ENCODE assay signal across 8 mouse cellular contexts in genomic region chr16:16213079-16213760, GRCm38 (mm10). TPM values are rescaled to one million over a fixed set of nuclear protein-coding genes. Genes with fewer than 3 reads are reported as not detected.
DNase-seq lines count a peak whose midpoint lies in the region; ATAC-seq and TF ChIP-seq lines count a peak whose summit lies in the region.

Gene Pkp2 (plus strand): TSS chr16:16213318.

- under 1% methylated on average over 59 of the region's 59 CpGs for WGBS in intestine, postnatal 0 days
- WGBS in limb, embryonic 13.5 days = under 1% methylated on average over 59 of the region's 59 CpGs
- WGBS in midbrain, embryonic 14.5 days = under 1% methylated on average over 59 of the region's 59 CpGs
- under 1% methylated on average over 58 of the region's 59 CpGs for WGBS in stomach, embryonic 15.5 days

- H3K9ac ChIP-seq in intestine, postnatal 0 days (ENCODE audit: low read depth, low read length) = peak within 1 kb of the TSS; percentile 68
- H3K9ac ChIP-seq in limb, embryonic 13.5 days = peak within 1 kb of the TSS; percentile 56
- peak within 1 kb of the TSS; percentile 62 for H3K9ac ChIP-seq in midbrain, embryonic 14.5 days (replicated peaks; ENCODE audit: low read length)
- peak within 1 kb of the TSS; percentile 55; the same call in 1 of the 2 replicates for H3K9ac ChIP-seq in stomach, embryonic 15.5 days

- peak; percentile 93 for ATAC-seq in intestine, postnatal 0 days
- peak; percentile 88 for ATAC-seq in limb, embryonic 13.5 days (ENCODE audit: low FRiP score, low read depth)
- peak; percentile 90 for ATAC-seq in midbrain, embryonic 14.5 days (ENCODE audit: low FRiP score, low TSS enrichment)
- peak; percentile 96 for ATAC-seq in stomach, embryonic 15.5 days (ENCODE audit: insufficient read depth, low FRiP score, low read depth)

- H3K36me3 ChIP-seq in intestine, postnatal 0 days (ENCODE audit: control insufficient read depth, insufficient read depth) = no peaks in the 10 kb centered on the region
- no peaks in the 10 kb centered on the region for H3K36me3 ChIP-seq in limb, embryonic 13.5 days
- no peaks in the 10 kb centered on the region for H3K36me3 ChIP-seq in midbrain, embryonic 14.5 days (ENCODE audit: control insufficient read depth, insufficient read depth, low read length)
- no peaks in the 10 kb centered on the region for H3K36me3 ChIP-seq in stomach, embryonic 15.5 days

- peak within 1 kb of the TSS; percentile 84 for H3K4me3 ChIP-seq in intestine, postnatal 0 days (ENCODE audit: low read depth, low read length)
- H3K4me3 ChIP-seq in limb, embryonic 13.5 days = peak within 1 kb of the TSS; percentile 63
- H3K4me3 ChIP-seq in midbrain, embryonic 14.5 days (replicated peaks; ENCODE audit: low read depth, low read length) = peak within 1 kb of the TSS; percentile 68
- peak within 1 kb of the TSS; percentile 63 for H3K4me3 ChIP-seq in stomach, embryonic 15.5 days (replicated peaks)

- no peak for TF ChIP-seq CTCF in intestine, postnatal 0 days (IDR thresholded peaks at IDR 0.05; ENCODE audit: low read depth)

- H3K27me3 ChIP-seq in intestine, postnatal 0 days (replicated peaks; ENCODE audit: control insufficient read depth, insufficient read depth, low read length) = no peaks in the 10 kb centered on the region
- peaks cover 47% of the 10 kb centered on the region for H3K27me3 ChIP-seq in limb, embryonic 13.5 days
- H3K27me3 ChIP-seq in midbrain, embryonic 14.5 days (ENCODE audit: control insufficient read depth, insufficient read depth, low read length) = peaks cover 30% of the 10 kb centered on the region
- H3K27me3 ChIP-seq in stomach, embryonic 15.5 days (replicated peaks) = 0 out of 2 replicates have a peak, but pooled peaks cover 10% of the 10 kb centered on the region

- no peaks in the 10 kb centered on the region for H3K4me1 ChIP-seq in intestine, postnatal 0 days (replicated peaks; ENCODE audit: control insufficient read depth, insufficient read depth, low read length)
- peaks cover 22% of the 10 kb centered on the region for H3K4me1 ChIP-seq in limb, embryonic 13.5 days
- H3K4me1 ChIP-seq in midbrain, embryonic 14.5 days (ENCODE audit: control insufficient read depth, insufficient read depth, low read length) = 0 out of 2 replicates have a peak, but pooled peaks cover 7% of the 10 kb centered on the region
- H3K4me1 ChIP-seq in stomach, embryonic 15.5 days = peaks cover 4% of the 10 kb centered on the region

- DNase-seq in 3134 (ENCODE audit: extremely low read depth, insufficient read length, low spot score) (peak; percentile 89), adipocyte (ENCODE audit: low spot score) (peak; percentile 15)
- DNase-seq in embryo, embryonic 10.5 days (ENCODE audit: low spot score) = peak; percentile 90
- peak; percentile 96 for DNase-seq in heart, adult 11 months
- DNase-seq in midbrain, embryonic 14.5 days = peak; percentile 82

- no peaks in the 10 kb centered on the region for H3K9me3 ChIP-seq in intestine, postnatal 0 days (ENCODE audit: control insufficient read depth)
- H3K9me3 ChIP-seq in limb, embryonic 13.5 days = no peaks in the 10 kb centered on the region
- no peaks in the 10 kb centered on the region for H3K9me3 ChIP-seq in midbrain, embryonic 14.5 days (ENCODE audit: control insufficient read depth, low read length)
- no peaks in the 10 kb centered on the region for H3K9me3 ChIP-seq in stomach, embryonic 15.5 days

- peak within 1 kb of the TSS; percentile 91 for H3K27ac ChIP-seq in intestine, postnatal 0 days (ENCODE audit: low read depth, low read length)
- H3K27ac ChIP-seq in limb, embryonic 13.5 days = no peak within 1 kb of the TSS
- H3K27ac ChIP-seq in midbrain, embryonic 14.5 days (replicated peaks; ENCODE audit: low read depth, low read length) = no peak within 1 kb of the TSS
- peak within 1 kb of the TSS; percentile 54 for H3K27ac ChIP-seq in stomach, embryonic 15.5 days

- H3K4me2 ChIP-seq in intestine, postnatal 0 days (replicated peaks; ENCODE audit: low read depth) = peak within 1 kb of the TSS; percentile 94
- H3K4me2 ChIP-seq in limb, embryonic 13.5 days (replicated peaks) = peak within 1 kb of the TSS; percentile 100
- H3K4me2 ChIP-seq in midbrain, embryonic 14.5 days (ENCODE audit: low read length) = peak within 1 kb of the TSS; percentile 100
- H3K4me2 ChIP-seq in stomach, embryonic 15.5 days = peak within 1 kb of the TSS; percentile 96

RNA-seq across cellular contexts. Expression of gene Pkp2, which starts in this region (rescaled TPM):
- 14.9 and 15.5 TPM in 2 replicates for polyA plus RNA-seq in intestine, postnatal 0 days (2015; fragmentation: Nextera tagmentation; extraction: Ambion mirVana)
- 1.5 and 1.7 TPM in 2 replicates for polyA plus RNA-seq in limb, embryonic 13.5 days (2015; fragmentation: Nextera tagmentation; extraction: Ambion mirVana)
- polyA plus RNA-seq in midbrain, embryonic 14.5 days (2014; fragmentation: Nextera tagmentation; extraction: Ambion mirVana) = 0.59 and 1.3 TPM in 2 replicates
- polyA plus RNA-seq in stomach, embryonic 15.5 days (2015; fragmentation: Nextera tagmentation; extraction: Ambion mirVana) = 15.5 and 19.0 TPM in 2 replicates

Comparison
In these comparisons a context has a peak if more than half of its experiments do, and no peak if none do; other contexts are left out.
1. DNase-seq: peak in every context shown above with its lines; median percentile 96 in heart, adult 11 months; 90 in embryo, embryonic 10.5 days; 89 in 3134; 82 in midbrain, embryonic 14.5 days; 15 in adipocyte.
2. H3K27ac ChIP-seq: peak in intestine, postnatal 0 days (single experiment) and stomach, embryonic 15.5 days (single experiment); none in limb, embryonic 13.5 days (single experiment) and midbrain, embryonic 14.5 days (single experiment).
3. Peak in every context shown above with its lines, with median percentiles within 50 percentile points of each other: ATAC-seq, H3K4me2 ChIP-seq, H3K4me3 ChIP-seq and H3K9ac ChIP-seq.